Mouse (Mus musculus): ENCODE results near the gene Rnase1. TPM values are rescaled to one million over a fixed set of nuclear protein-coding genes. Genes with fewer than 3 reads are reported as not detected.
A peak's percentile ranks its signal among the peaks of the same experiment; 100 is the strongest.

Rnase1 gene
- total and polyA plus RNA-seq, 3 experiments: 0.17 TPM; not detected in 2

- peak; percentile 55; the same call in 1 of the 2 replicates for TF ChIP-seq IRF4 (IDR thresholded peaks at IDR 0.05; ENCODE audit: low read depth, low read length)
- no peak; the same call in 1 of the 2 replicates for TF ChIP-seq JUND (conservative IDR thresholded peaks at IDR 0.05; ENCODE audit: low read depth, low read length)
- TF ChIP-seq BHLHE40 (IDR thresholded peaks at IDR 0.05; ENCODE audit: low read depth, low read length): no peak
- no peak for TF ChIP-seq CHD2 (IDR thresholded peaks at IDR 0.05; ENCODE audit: low read length)
- TF ChIP-seq RAD21 (IDR thresholded peaks at IDR 0.05; ENCODE audit: low read depth, low read length): no peak
- TF ChIP-seq MEF2A (IDR thresholded peaks at IDR 0.05; ENCODE audit: borderline replicate concordance, low read depth, low read length): peak; percentile 52; the same call in 1 of the 2 replicates
- TF ChIP-seq SMC3 (IDR thresholded peaks at IDR 0.05; ENCODE audit: low read depth, low read length): no peak
- no peak for TF ChIP-seq KAT2A (IDR thresholded peaks at IDR 0.05; ENCODE audit: insufficient replicate concordance, low read length)
- TF ChIP-seq EP300 (IDR thresholded peaks at IDR 0.05; ENCODE audit: low read length): peak; percentile 51; the same call in 1 of the 2 replicates
- TF ChIP-seq SIN3A (IDR thresholded peaks at IDR 0.05; ENCODE audit: low read length): peak; percentile 36
- TF ChIP-seq MAX (IDR thresholded peaks at IDR 0.05; ENCODE audit: low read length): no peak
- peak; percentile 36; the same call in 1 of the 2 replicates for TF ChIP-seq TCF12 (IDR thresholded peaks at IDR 0.05; ENCODE audit: low read depth, low read length)
- no peak for TF ChIP-seq POLR2AphosphoS2 (IDR thresholded peaks at IDR 0.05; ENCODE audit: low read depth, low read length)
- TF ChIP-seq ZMIZ1 (IDR thresholded peaks at IDR 0.05; ENCODE audit: low read depth, low read length): no peak
- TF ChIP-seq MXI1 (IDR thresholded peaks at IDR 0.05; ENCODE audit: low read depth, low read length): no peak
Observed at GRCm38 (mm10) chr14:51128775-51129623, 17.6 kb downstream of the Rnase1 start (continued).

GRCm38 (mm10) chr14:51127648-51128258 lies 18.8 kb downstream of the Rnase1 start:
- H3K4me2 ChIP-seq (ENCODE audit: insufficient read depth, low read depth, poor library complexity, severe bottlenecking): no peak overlapping the region; the same call in 1 of the 2 replicates

More at GRCm38 (mm10) chr14:51127648-51128258, 18.8 kb downstream of the Rnase1 start:
- H3K9ac ChIP-seq (ENCODE audit: insufficient read depth, low read depth): peak overlapping the region; percentile 44; the same call in 1 of the 2 replicates
- H3K79me2 ChIP-seq (replicated peaks; ENCODE audit: control insufficient read depth, extremely low read depth, insufficient read depth, poor library complexity, severe bottlenecking): peaks cover 3% of the 10 kb centered on the region; the same call in 1 of the 2 replicates
- H3K9me3 ChIP-seq (replicated peaks; ENCODE audit: low read length): no peaks in the 10 kb centered on the region
- H3K27me3 ChIP-seq (replicated peaks): no peaks in the 10 kb centered on the region
- peak overlapping the region; percentile 54 for H3K27ac ChIP-seq (ENCODE audit: insufficient read depth, low read depth)
- H3K4me3 ChIP-seq (replicated peaks in 1 of 3; ENCODE audit: low read depth in 2 of 3, low read length in 2 of 3, poor library complexity in 1 of 3): peak overlapping the region in 1 of 3 experiments; percentile 9
- in situ Hi-C loops (cut with MboI; ENCODE audit: low pct_ligation_motif_present, low pct_unique_long_range_greater_than_20kb, low sequenced_read_pairs) (no loop called here), dilution Hi-C loops (cut with MboI; ENCODE audit: extremely low pct_ligation_motif_present, extremely low pct_unique_long_range_greater_than_20kb, low sequenced_read_pairs) (no loop called here)
- H3K36me3 ChIP-seq (replicated peaks in 1 of 2; ENCODE audit: control insufficient read depth in 1 of 2, insufficient read depth in 1 of 2, low read length in 1 of 2): peaks cover 6 to 8% of the 10 kb centered on the region in 2 experiments
- peaks cover 15 to 64% of the 10 kb centered on the region in 2 experiments for H3K4me1 ChIP-seq (ENCODE audit: control insufficient read depth in 1 of 2, insufficient read depth in 2 of 2)
- TF ChIP-seq TCF12 (IDR thresholded peaks at IDR 0.05; ENCODE audit: low read depth, low read length) (peak; percentile 61), SIN3A (IDR thresholded peaks at IDR 0.05; ENCODE audit: low read length) (0 out of 2 replicates have a peak, but pooled peaks have one; percentile 28), CHD2 (IDR thresholded peaks at IDR 0.05; ENCODE audit: low read length) (peak; percentile 31; the same call in 1 of the 2 replicates), POLR2AphosphoS2 (IDR thresholded peaks at IDR 0.05; ENCODE audit: low read depth, low read length) (no peak)
- DNase-seq (ENCODE audit: extremely low read depth): peak; percentile 53

All from CH12.LX (cell line).